Mouse (Mus musculus) cortical plate, adult 2 months (tissue): ENCODE results near the gene Arid2.

Source experiments
- CTCF ChIP-seq: fragments of 200-500 bp; IDR thresholded peaks from 2 replicates; pipeline ENCODE4 v1.5.1; 2011; ENCODE audit warnings: mild to moderate bottlenecking, control low read depth, low read length; ENCODE audit not compliant: insufficient read depth; ENCODE audit errors: extremely low read depth
- POLR2A ChIP-seq: fragments of 200-500 bp; IDR thresholded peaks from 2 replicates; pipeline ENCODE4 v1.6.1; 2011; ENCODE audit warnings: mild to moderate bottlenecking, low read length, control low read depth; ENCODE audit not compliant: insufficient read depth; ENCODE audit errors: extremely low read depth

GRCm38 (mm10) chr15:96366176-96366963, 79.1 kb downstream of the Arid2 start:
- TF ChIP-seq CTCF (no peak), POLR2A (no peak)
